Mouse (Mus musculus) liver, adult 2 months (tissue): ENCODE measurements around the gene Sptlc3. TPM values are rescaled to one million over a fixed set of nuclear protein-coding genes. Genes with fewer than 3 reads are reported as not detected.

Source experiments
- DNase-seq: peaks from one replicate; pipeline ENCODE4 v3.0.0-alpha.2; 2011; ENCODE audit warnings: low read depth, low spot score; ENCODE audit errors: extremely low read depth
- H3K27ac ChIP-seq: fragments of 200-500 bp; replicated peaks from 2 replicates; pipeline ENCODE4 v1.5.1; 2012; ENCODE audit warnings: low read depth, mild to moderate bottlenecking, control low read depth, inconsistent platforms, low read length; ENCODE audit not compliant: insufficient read depth
- H3K27me3 ChIP-seq: fragments of 200-500 bp; 2 replicates; pipeline ENCODE4 v1.6.1; 2012; ENCODE audit warnings: mild to moderate bottlenecking, moderate library complexity, low read length, inconsistent platforms; ENCODE audit not compliant: control insufficient read depth, insufficient read depth
- H3K36me3 ChIP-seq: fragments of 200-500 bp; 2 replicates; pipeline ENCODE4 v1.6.1; 2012; ENCODE audit warnings: low read length, inconsistent platforms; ENCODE audit not compliant: control insufficient read depth, insufficient read depth
- H3K4me1 ChIP-seq: fragments of 200-500 bp; 2 replicates; pipeline ENCODE4 v1.6.1; 2011; ENCODE audit warnings: low read length; ENCODE audit not compliant: control insufficient read depth, insufficient read depth
- H3K4me3 ChIP-seq: fragments of 200-500 bp; 2 replicates; pipeline ENCODE4 v1.5.1; 2011; ENCODE audit warnings: low read depth, mild to moderate bottlenecking, control low read depth, low read length, moderate library complexity; ENCODE audit not compliant: insufficient read depth
- H3K79me2 ChIP-seq: fragments of 200-500 bp; 2 replicates; pipeline ENCODE4 v1.6.1; 2012; ENCODE audit warnings: inconsistent platforms, mild to moderate bottlenecking, low read length, moderate library complexity; ENCODE audit not compliant: control insufficient read depth, insufficient read depth
- H3K9ac ChIP-seq: fragments of 200-500 bp; 2 replicates; pipeline ENCODE4 v1.6.1; 2012; ENCODE audit warnings: low read depth, mild to moderate bottlenecking, control low read depth, inconsistent platforms, low read length
- CTCF ChIP-seq: fragments of 200-500 bp; IDR thresholded peaks from 2 replicates; pipeline ENCODE4 v1.5.1; 2011; ENCODE audit warnings: low read depth, low read length, control low read depth
- POLR2A ChIP-seq: fragments of 200-500 bp; IDR thresholded peaks from 2 replicates; pipeline ENCODE4 v1.6.1; 2011; ENCODE audit warnings: low read length, control low read depth; ENCODE audit not compliant: insufficient read depth; ENCODE audit errors: extremely low read depth
- WGBS: fragments of 180-500 bp; shearing (Covaris S2); methylation state at CpG from one replicate; pipeline ENCODE4 v1.1.7; 2018; 5-methylcytosine and 5-hydroxymethylcytosine counted together
- polyA plus RNA-seq: library from polyadenylated mRNA; depleted of rRNA; stranded (reverse); fragments of >200 nt; gene quantifications from 2 replicates; pipeline ENCODE4 v1.2.3, GENCODE M21; 2012; rRNA removed
- total RNA-seq: library from RNA; depleted of rRNA; stranded (reverse); fragments of >200 nt; gene quantifications from 2 replicates; pipeline ENCODE4 v1.2.3, GENCODE M21; 2014; rRNA removed

The Sptlc3 gene
- total and polyA plus RNA-seq, 2 experiments = not detected

- no peak for DNase-seq
- Histone ChIP-seq H3K36me3 (no peaks in the 10 kb centered on the region), H3K27ac (no peak within 1 kb of the TSS), H3K4me1 (no peaks in the 10 kb centered on the region; the same call in 1 of the 2 replicates), H3K27me3 (peaks cover 21% of the 10 kb centered on the region), H3K79me2 (no peaks in the 10 kb centered on the region), H3K9ac (peak within 1 kb of the TSS; percentile 45; the same call in 1 of the 2 replicates), H3K4me3 (peak within 1 kb of the TSS; percentile 48; the same call in 1 of the 2 replicates)
- TF ChIP-seq POLR2A = no peak
- TF ChIP-seq CTCF = no peak
- under 1% methylated on average over 32 of the region's 39 CpGs for WGBS
These were observed 184.1 kb downstream of the Sptlc3 start, which contains the start of gene Ism1 for GRCm38 (mm10) chr2:139677809-139678274. Ism1 (plus strand) TSS chr2:139678178.

- no peak for DNase-seq
- Histone ChIP-seq H3K4me1 (no peaks in the 10 kb centered on the region; the same call in 1 of the 2 replicates), H3K27me3 (peaks cover 21% of the 10 kb centered on the region), H3K79me2 (no peaks in the 10 kb centered on the region), H3K27ac (no peak overlapping the region), H3K36me3 (no peaks in the 10 kb centered on the region), H3K4me3 (peak overlapping the region; percentile 48; the same call in 1 of the 2 replicates), H3K9ac (peak overlapping the region; percentile 45; the same call in 1 of the 2 replicates)
- TF ChIP-seq CTCF = no peak
- 2% methylated on average over 82 of the region's 84 CpGs for WGBS
These were observed 184.8 kb downstream of the Sptlc3 start for GRCm38 (mm10) chr2:139678275-139679140.

GRCm38 (mm10) chr2:139682540-139682939, 188.8 kb downstream of the Sptlc3 start:
- no peak overlapping the region for H3K9ac ChIP-seq
- DNase-seq = no peak
- 71% methylated on average over 3 of the region's 3 CpGs for WGBS
- peaks cover 14% of the 10 kb centered on the region for H3K27me3 ChIP-seq
- no peak overlapping the region for H3K27ac ChIP-seq
- H3K79me2 ChIP-seq = no peaks in the 10 kb centered on the region
- TF ChIP-seq CTCF = no peak
- no peak for TF ChIP-seq POLR2A
- H3K36me3 ChIP-seq = no peaks in the 10 kb centered on the region
- H3K4me1 ChIP-seq = no peaks in the 10 kb centered on the region
- H3K4me3 ChIP-seq = no peak overlapping the region

Other genes with a start within 250 kb of the Sptlc3 start
- 0.07 TPM in 1 of 2 replicates, not detected in the other for gene Ism1, start 184.3 kb downstream of the Sptlc3 start, total RNA-seq
- 0.02 and 0.15 TPM in 2 replicates for gene Ism1, start 184.3 kb downstream of the Sptlc3 start, polyA plus RNA-seq